Mouse (Mus musculus) kidney, postnatal 0 days (tissue): ENCODE data around the gene Noct. TPM values are rescaled to one million over a fixed set of nuclear protein-coding genes. Genes with fewer than 3 reads are reported as not detected.
A peak's percentile ranks its signal among the peaks of the same experiment; 100 is the strongest.

Experiments
- ATAC-seq: fragments of 200-750 bp; cut with Nextera tagmentation; replicated peaks from 2 replicates; pipeline ENCODE4 v1.8.0; 2017; ENCODE audit warnings: low read depth, moderate number of reproducible peaks, moderate TSS enrichment, moderate library complexity; ENCODE audit not compliant: low FRiP score
- DNase-seq: peaks from one replicate; pipeline ENCODE4 v3.0.0-alpha.2; 2016; ENCODE audit warnings: low spot score
- H3K27ac ChIP-seq: fragments of 300-500 bp; sonication (generic); 2 replicates; pipeline ENCODE4 v1.5.1; 2014; ENCODE audit warnings: mild to moderate bottlenecking
- H3K27me3 ChIP-seq: fragments of 300-500 bp; sonication (generic); 2 replicates; pipeline ENCODE4 v1.6.1; 2014; ENCODE audit warnings: low read length, mixed read lengths; ENCODE audit not compliant: insufficient read depth
- H3K36me3 ChIP-seq: fragments of 300-500 bp; sonication (generic); 2 replicates; pipeline ENCODE4 v1.6.1; 2014; ENCODE audit warnings: low read length, mixed read lengths; ENCODE audit not compliant: insufficient read depth
- H3K4me1 ChIP-seq: fragments of 300-500 bp; sonication (generic); replicated peaks from 2 replicates; pipeline ENCODE4 v1.6.1; 2014; ENCODE audit warnings: antibody characterized with exemption, low read length, mixed read lengths; ENCODE audit not compliant: insufficient read depth
- H3K4me2 ChIP-seq: fragments of 300-500 bp; sonication (generic); 2 replicates; pipeline ENCODE4 v1.6.1; 2014; ENCODE audit warnings: mild to moderate bottlenecking, low read length, moderate library complexity, mixed read lengths
- H3K4me3 ChIP-seq: fragments of 300-500 bp; sonication (generic); replicated peaks from 2 replicates; pipeline ENCODE4 v1.5.1; 2014; ENCODE audit warnings: low read depth, low read length
- H3K9ac ChIP-seq: fragments of 300-500 bp; sonication (generic); 2 replicates; pipeline ENCODE4 v1.6.1; 2014; ENCODE audit warnings: low read depth, low read length
- H3K9me3 ChIP-seq: fragments of 300-500 bp; sonication (generic); replicated peaks from 2 replicates; pipeline ENCODE4 v1.6.1; 2016; ENCODE audit warnings: low read length, inconsistent platforms, mixed read lengths
- CTCF ChIP-seq: IDR thresholded peaks from 2 replicates; pipeline ENCODE4 v1.5.1; 2016; ENCODE audit warnings: antibody characterized with exemption, low read depth, mild to moderate bottlenecking, moderate library complexity
- WGBS: fragments of 180-500 bp; shearing (Covaris S2); extraction: QIAGEN DNeasy Blood & Tissue Kit; methylation state at CpG from one replicate; pipeline ENCODE4 v1.1.7; 2014; 5-methylcytosine and 5-hydroxymethylcytosine counted together
- polyA plus RNA-seq: library from polyadenylated mRNA; unstranded; fragments of >200 nt; fragmentation: Nextera tagmentation; extraction: Ambion mirVana; gene quantifications from 2 replicates; pipeline ENCODE4 v1.2.1, GENCODE M21; 2015

Gene Noct
- polyA plus RNA-seq, 1 experiment from 2014 or later: 7.1 TPM

- Histone ChIP-seq H3K9ac (no peak overlapping the region), H3K27ac (0 out of 2 replicates have a peak overlapping the region, but pooled peaks have one; percentile 1), H3K4me1 (peaks cover 10% of the 10 kb centered on the region; the same call in 1 of the 2 replicates), H3K9me3 (no peaks in the 10 kb centered on the region), H3K4me2 (no peak overlapping the region), H3K27me3 (no peaks in the 10 kb centered on the region), H3K4me3 (no peak overlapping the region), H3K36me3 (0 out of 2 replicates have a peak, but pooled peaks cover 6% of the 10 kb centered on the region)
- DNase-seq (no peak), ATAC-seq (no peak)
- WGBS: 67% methylated on average over 12 of the region's 12 CpGs
- TF ChIP-seq CTCF: no peak
These were observed 46.0 kb downstream of the Noct start for GRCm38 (mm10) chr3:51270069-51270817.

DNA sequence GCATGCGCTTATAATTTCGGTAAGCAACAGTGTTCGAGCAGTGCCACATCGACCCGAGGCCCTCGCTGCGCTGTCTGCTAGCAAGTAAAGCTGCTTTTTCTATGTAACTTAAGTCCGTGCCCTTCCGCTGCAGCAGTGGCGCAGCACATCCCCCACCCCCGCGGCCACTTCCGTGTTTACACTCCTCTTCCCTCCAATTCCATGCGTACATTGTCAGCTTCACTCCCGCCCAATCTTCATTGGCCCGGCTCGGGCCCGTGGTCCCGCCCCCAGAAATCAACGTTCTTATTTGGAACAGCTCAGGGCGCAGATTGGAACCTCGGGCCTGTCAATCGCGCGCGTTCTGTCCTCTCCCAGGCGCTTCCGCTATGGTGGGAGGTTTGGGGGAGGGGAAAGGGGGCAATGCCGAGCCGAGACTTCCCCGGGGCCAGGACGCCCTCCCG lies 51.7 kb downstream of the Noct start:
- Histone ChIP-seq H3K4me3 (peak overlapping the region; percentile 99), H3K36me3 (no peaks in the 10 kb centered on the region), H3K9me3 (no peaks in the 10 kb centered on the region), H3K27me3 (no peaks in the 10 kb centered on the region), H3K4me1 (0 out of 2 replicates have a peak, but pooled peaks cover 10% of the 10 kb centered on the region), H3K27ac (peak overlapping the region; percentile 98), H3K9ac (peak overlapping the region; percentile 97), H3K4me2 (peak overlapping the region; percentile 70)
- ATAC-seq: peak; percentile 97
- WGBS: under 1% methylated on average over 33 of the region's 33 CpGs
- peak; percentile 100 for DNase-seq
- TF ChIP-seq CTCF: no peak

DNA sequence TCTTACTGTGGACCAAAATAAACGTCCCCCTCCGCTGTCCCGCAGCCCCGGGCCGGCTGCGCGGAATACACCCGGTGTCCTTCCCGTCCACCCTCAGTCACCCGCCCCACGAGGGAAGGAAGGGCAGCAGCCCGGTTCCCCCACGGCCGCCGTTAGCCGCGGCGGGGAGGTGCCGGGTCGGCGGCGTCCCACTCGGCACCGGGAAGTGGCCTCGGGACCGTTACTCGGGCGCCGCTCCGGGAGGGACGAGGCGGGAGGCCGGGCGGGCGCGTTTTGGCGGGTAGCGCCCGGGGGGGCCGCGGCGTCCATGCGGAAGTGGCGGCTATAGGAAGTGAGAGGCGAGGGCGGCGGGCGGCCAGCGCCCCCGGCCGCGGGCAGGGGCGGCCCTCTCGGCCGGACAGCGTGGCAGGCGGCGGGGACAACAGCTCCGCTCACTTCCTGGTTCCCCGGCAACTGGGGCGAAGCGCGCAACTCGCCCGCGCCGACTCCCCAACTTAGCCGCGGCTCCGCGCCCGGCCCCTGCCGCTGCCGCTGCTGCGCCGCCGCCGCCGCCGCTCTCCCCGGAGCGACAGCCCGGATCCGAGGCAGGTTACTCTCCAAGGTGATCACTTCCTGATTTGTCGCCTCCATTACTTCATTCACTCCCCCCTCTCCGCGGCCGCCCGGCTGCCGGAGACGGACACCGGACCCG lies 52.3 kb downstream of the Noct start:
- peak overlapping the region; percentile 97 for H3K9ac ChIP-seq
- DNase-seq: peak; percentile 58

DNA sequence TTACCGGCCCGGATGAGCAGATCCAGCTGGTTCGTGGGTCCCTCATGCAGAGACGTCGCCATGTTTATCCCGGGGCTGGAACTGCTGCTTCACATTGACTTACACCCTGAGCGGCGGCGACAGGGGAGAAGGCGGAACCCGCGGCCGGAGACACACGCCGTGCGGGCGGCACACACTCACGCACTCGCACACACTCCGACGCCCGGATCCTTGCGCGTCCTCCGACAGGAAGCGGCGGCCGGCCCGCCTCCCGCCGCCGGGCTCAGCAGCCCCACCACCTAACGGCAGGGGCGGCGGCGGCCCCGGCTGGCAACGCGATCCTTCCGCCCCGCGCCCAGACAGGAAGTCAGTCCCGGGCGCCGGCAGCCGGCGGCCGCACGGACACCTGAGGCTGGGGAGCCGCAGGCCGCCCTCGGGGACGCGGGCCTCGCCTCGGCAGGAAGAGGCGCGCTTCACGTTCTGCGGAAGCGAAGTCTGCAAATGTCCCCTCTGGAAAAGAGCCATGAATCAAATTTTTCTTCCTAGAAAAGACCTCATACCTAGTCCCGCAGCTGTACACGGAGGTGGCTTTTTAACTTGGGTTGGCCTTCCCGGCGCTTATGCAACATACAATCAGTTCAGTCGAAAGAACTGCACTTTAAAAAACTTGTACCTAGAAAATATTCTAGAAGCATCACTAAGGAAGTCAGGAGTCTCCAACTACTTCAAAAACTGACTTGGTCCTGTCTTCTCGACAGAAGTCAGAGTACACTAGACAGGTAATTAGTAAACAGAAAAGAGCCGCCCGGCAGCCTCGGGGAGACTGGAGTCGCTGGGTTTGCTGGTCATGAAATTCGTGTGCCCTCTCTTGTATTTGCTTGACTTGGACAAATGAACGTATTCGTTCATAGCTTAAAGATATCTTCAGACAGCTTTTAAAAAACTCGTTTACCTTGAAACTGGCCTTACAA lies 53.2 kb downstream of the Noct start:
- Histone ChIP-seq H3K36me3 (no peaks in the 10 kb centered on the region), H3K9ac (peak overlapping the region; percentile 97), H3K9me3 (no peaks in the 10 kb centered on the region), H3K27ac (peak overlapping the region; percentile 98), H3K27me3 (no peaks in the 10 kb centered on the region), H3K4me1 (0 out of 2 replicates have a peak, but pooled peaks cover 10% of the 10 kb centered on the region), H3K4me3 (peak overlapping the region; percentile 99), H3K4me2 (peak overlapping the region; percentile 70)
- no peak for TF ChIP-seq CTCF
- under 1% methylated on average over 75 of the region's 75 CpGs for WGBS
- peak; percentile 90 for DNase-seq
- peak; percentile 77 for ATAC-seq

More for the DNA sequence above, 52.3 kb downstream of the Noct start:
- Histone ChIP-seq H3K27ac (peak overlapping the region; percentile 98), H3K4me1 (0 out of 2 replicates have a peak, but pooled peaks cover 10% of the 10 kb centered on the region), H3K4me3 (peak overlapping the region; percentile 99), H3K4me2 (peak overlapping the region; percentile 70), H3K9me3 (no peaks in the 10 kb centered on the region), H3K36me3 (no peaks in the 10 kb centered on the region), H3K27me3 (no peaks in the 10 kb centered on the region)
- under 1% methylated on average over 58 of the region's 93 CpGs for WGBS
- ATAC-seq: peak; percentile 29
- no peak for TF ChIP-seq CTCF

- Histone ChIP-seq H3K9ac (no peak overlapping the region), H3K9me3 (no peaks in the 10 kb centered on the region), H3K27ac (no peak overlapping the region), H3K4me2 (no peak overlapping the region), H3K27me3 (no peaks in the 10 kb centered on the region), H3K4me1 (0 out of 2 replicates have a peak, but pooled peaks cover 10% of the 10 kb centered on the region), H3K4me3 (no peak overlapping the region), H3K36me3 (no peaks in the 10 kb centered on the region)
- no peak for TF ChIP-seq CTCF
- DNase-seq (no peak), ATAC-seq (no peak)
- 73% methylated on average over 4 of the region's 4 CpGs for WGBS
These were observed 54.2 kb downstream of the Noct start for GRCm38 (mm10) chr3:51278433-51278832.
